Mouse (Mus musculus): ENCODE measurements around the gene Hmx1.

Hmx1 gene

DNA sequence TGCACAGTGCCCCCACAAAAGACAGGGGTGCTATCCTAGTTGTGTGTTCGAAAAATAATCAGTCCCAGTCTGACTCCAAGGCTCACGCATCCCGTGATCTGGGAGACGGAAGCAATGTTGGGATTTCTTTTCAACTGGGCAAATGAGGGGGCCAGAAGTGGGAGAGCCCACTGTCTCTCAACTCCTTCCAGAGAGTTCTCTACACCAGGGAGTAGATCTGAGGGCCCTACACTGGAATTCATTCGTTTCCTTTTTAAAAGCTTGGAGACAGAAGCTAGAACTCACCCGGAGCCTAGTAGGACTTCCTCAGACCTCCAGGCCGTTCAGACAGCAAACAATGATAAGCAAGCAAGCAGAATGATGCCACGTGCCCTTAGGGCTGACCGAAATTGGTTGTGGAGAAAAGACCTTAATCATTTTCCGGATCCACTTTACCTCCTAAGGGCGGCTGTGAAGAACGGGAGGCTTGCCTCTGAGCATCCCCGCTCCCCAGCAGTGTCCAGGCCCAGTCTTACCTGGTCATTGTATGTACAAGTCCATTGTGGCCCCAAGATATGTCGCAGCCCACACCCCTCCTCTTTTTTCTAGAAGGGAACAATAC lies 9.5 kb downstream of the Hmx1 start:
- WGBS, result 4% methylated on average over 14 of the region's 14 CpGs

DNA sequence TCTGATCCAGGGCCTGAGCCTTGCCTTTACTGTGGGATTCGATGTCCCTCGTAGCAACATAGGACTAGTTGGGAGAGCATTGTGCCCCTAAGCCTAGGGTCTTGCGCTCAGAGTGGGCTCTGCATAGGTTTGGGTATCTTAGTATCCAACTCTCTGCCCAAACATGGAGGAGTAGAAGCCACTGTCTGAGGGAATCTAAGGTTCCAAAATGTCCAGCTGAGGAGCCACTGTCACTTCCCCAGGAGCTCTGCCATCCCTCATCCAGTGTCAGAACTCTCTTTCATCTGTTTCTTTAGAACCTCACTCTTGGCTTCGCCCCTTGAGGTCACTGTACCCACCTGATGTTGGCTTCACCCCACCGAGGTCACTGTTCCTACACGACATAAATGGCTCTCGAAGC lies 10.2 kb downstream of the Hmx1 start:
- 5% methylated on average over 7 of the region's 7 CpGs for WGBS

DNA sequence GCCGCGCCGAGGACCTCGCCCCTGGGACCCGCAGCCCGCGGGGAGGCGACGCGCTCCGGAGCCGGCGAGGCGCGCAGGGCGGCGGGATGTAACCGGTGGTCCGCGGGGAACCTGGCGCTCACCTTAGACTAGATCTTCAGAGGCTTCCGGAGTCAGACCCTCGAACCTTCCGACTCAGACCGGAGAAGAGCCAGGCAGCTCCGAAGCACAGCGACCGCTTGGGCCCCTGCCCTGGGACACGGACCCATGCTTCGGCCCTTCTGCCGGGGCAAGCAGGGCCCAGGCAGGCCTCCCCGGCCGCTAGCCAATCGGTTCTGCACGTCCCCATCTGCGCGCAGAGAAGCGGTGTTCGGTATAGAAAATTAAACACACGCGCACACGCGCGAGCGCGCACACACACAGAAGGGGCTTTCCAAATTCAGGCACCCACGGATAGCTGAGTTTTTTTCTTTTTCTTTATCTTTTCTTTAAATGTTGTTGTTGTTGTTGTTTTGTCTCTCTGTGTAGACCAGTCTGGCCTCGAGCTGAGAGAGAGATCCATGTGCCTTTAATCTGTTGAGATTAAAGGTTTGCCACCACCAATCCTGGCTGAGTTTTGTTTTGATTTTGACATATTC lies 10.9 kb downstream of the Hmx1 start:
- WGBS, result 3% methylated on average over 48 of the region's 48 CpGs

DNA sequence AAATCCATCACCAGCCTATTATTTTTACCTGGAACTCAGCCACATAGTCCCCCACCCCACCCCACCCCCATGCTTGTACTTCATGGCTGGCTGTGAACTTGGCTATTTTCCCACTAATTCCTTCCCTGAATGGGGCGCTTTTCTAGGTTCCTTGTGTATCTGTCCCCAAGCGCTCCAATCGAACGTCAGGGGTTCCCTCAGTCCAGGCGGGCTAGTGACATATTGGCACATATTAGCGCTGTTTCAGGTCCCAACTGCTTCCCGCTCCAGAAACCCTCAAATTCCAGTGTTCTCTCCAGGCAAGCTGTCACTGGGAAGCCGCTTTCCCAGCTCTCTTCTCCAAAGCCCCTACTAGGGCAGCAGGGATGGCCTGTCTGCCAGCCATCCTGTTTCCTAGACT lies 12.3 kb downstream of the Hmx1 start:
- 4% methylated on average over 8 of the region's 8 CpGs for WGBS

DNA sequence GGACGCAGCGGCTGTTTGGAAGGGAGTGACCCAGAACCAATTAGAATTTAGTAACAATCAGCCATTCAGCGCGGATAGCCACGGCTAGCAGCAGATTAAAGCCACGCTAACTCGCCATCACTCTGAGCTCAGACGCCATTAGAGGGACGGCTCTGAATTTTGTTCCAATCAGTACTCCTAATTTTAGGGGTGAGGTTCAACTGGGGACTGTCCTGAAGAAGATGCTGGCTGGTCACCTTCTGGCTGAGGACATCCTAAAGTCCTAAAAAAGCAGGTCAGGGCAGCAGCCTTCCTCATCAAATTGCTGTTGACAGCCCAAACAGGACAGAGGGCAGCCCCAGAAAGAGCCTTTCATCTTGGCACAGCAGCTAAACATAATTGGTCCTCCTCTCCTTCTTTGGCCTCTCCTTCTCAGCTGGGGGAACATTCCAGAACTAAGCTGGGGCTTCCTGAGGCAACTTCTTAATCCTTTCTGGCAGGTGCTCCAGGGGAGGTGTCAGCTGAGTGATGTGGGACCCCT lies 18.6 kb downstream of the Hmx1 start:
- 59% methylated on average over 9 of the region's 9 CpGs for WGBS

DNA sequence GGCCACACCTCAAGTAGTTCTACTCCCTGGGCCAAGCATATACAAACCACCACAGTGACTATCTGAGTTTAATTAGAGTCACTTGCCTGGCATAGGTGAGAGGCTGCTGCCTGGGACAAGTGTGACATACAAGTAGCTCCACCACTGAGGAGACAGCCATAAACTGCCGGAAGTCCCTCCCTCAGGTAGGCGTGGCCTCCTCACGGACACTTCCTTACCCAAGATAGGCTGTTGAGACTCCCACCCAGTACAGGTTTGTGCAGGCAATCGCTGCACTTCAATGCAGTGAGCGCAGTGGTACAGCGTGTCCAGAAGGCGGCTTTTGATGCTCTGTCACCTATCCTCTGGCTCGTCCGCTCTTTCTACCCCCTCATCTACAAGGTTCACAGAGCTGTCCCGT lies 22.1 kb downstream of the Hmx1 start:
- 78% methylated on average over 10 of the region's 10 CpGs for WGBS

DNA sequence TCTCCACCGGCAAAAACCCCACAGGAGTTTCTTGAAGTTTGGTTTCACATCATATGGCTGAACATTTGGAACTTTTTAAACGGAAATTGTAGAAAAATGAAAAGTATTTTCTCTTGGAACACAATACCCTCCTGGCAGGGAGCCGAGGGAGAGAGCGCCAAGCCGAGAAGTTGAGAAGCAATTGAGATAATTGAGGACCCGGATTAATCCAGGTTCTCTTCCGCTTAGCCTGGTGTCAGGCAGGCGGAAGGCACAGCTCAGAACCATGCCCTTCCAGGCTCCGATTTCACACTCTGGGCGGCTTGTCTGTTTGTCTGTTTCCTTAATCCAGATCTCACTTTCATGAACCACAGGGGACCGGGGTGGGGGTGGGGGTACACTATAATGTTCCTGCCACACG lies 23.9 kb downstream of the Hmx1 start:
- WGBS, result 15% methylated on average over 12 of the region's 12 CpGs

DNA sequence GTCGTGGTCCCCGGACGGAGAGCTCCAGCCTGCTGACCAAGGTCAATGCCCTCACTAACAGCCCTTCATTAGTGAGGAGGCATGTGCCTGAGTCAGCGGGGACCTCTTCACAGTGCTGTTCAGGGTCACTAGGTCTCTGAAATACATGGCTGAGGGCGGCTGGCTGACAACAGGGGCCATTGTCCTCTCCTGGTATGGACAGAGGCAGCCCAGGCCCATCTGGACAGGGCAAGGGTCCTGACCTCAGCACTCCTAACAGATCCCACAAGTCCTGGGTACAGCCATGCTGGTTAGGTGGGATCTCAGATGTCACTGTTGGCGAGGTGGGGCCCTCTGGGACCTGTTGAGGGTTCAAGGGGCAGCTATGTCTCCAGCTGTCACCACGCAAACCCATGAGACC lies 28.8 kb downstream of the Hmx1 start:
- 79% methylated on average over 7 of the region's 7 CpGs for WGBS

DNA sequence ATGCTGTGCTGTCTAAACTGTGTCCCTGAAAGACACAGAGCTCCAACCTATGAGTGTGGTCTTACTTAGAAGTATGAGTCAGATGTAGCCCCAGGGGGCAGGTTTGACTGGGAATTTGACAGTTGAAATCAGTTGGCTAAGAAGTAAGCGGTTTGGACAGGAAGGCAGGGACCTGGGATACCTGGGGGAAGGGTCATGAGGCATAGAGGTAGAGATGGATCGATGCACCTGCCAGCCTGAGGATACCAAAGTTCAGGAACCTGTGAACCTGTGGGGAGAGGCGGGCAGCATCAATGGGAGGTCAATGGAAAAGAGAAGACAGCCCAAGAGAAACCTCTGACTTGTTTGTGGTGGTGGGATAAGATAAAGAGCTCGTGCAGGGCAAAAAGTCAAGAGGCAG lies 32.7 kb downstream of the Hmx1 start:
- 85% methylated on average over 4 of the region's 4 CpGs for WGBS

DNA sequence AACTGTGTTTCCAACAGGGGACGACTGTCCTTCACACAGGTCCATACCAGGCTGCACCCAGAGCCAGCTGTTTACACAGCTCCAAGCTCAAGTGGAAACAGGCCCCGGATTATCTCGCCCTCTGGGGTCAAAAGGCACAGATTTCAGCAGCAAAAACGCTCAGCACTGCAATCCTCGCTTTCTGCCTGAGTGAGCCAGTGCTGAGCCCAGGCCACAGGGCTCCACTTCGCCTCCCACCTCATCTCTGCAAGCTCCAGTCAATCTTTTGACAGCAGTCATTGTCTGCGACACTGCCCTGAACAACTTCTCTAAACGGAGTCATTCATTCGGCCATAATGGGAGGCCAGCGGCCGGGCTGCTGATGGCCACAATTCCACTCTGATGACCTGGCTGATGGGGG lies 36.3 kb downstream of the Hmx1 start:
- WGBS, result 52% methylated on average over 11 of the region's 11 CpGs

DNA sequence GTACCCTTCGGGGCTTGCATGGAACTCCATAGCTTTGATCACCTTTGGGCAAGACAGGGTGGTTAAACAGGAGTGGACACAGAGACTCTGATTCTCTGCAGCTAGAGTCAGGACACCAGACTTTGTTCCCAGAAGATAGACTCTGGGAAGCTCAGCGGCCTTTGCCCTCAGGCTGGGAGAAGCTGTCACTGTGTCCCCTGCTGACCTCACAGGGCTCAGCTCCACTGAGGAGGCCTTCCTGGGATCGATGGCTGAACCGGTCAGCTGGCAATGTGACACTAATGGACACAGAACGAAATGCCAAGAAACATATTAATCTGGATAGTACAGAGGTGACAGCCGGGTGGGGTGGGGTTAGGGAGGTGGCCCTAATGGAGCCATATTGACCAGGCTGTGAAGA lies 39.0 kb downstream of the Hmx1 start:
- WGBS, result 92% methylated on average over 6 of the region's 6 CpGs

DNA sequence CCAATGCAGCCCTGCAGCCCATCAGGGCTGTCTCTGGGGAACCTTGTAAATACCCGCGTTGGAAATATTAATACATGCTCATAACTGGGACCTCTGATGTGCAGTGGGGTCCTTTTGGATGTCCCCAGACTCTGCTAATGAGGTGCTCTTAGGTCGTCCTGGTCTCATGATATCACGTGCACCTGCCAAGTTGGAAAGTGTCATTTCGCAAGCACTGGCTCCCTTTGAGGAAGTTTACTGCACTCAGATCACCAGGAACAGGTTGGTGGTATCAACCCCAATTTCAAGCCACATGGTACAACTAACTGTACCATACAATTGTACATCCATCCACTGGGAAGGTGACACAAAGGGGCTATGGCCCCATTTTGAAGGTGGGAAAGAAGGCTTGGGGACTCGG lies 39.5 kb downstream of the Hmx1 start:
- 91% methylated on average over 6 of the region's 6 CpGs for WGBS

DNA sequence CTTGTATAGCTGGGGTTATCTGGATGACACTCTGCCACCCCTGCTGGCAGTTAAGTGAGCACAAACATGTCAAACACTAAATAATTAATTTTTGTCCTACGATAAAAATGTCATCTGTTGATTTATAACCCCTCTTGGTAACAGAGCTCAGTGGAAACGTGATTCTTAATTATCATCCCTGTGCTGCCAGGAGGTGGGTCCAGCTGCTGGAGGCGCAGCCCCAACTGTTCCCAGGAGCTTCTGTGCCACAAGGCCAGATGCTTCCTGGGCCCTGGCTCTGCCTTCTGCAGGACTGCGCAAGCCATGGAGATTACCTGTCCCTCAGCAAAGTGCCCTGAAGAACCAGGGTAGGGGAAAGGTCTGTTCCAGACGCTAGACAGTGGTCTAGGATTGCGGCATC lies 43.2 kb downstream of the Hmx1 start:
- 86% methylated on average over 6 of the region's 6 CpGs for WGBS

DNA sequence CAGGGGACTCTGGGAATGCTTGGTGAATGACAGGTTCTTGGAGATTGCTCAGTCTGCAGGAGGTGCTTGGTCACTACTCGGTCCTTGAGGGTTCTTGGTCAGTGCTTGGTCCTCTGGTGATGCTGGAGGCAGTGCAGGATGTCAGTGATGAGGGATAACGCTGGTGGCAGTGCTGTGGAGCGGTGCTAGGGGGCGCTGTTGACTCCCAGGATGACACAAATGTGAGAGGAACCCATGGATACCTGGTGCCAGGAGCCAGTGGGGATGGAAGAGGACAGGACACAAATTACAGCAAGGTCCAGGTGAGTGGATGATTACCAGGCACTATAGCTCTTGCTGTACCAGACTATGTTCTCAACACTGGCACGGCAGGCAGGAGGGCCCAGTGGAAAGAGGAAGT lies 45.1 kb downstream of the Hmx1 start:
- 50% methylated on average over 5 of the region's 5 CpGs for WGBS

DNA sequence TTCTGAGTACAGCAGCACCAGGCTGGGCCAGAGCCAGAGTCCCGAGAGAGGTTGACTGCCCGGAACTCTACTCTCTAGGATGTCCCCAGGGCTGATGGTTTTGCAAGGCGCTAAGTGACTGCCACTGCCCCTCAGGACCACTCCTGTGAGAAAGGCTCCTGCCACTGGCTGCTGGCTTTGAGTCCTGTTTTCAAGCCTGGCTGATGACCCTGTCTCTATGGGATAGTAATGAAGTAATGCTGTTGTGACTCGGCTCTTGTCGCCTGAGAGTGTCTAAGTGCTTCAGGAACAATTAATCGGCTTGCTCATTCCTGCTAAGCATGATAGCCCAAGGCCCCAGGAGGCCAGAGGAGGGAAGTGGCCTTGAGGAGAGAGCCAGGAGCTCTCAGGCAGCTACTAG lies 45.8 kb downstream of the Hmx1 start:
- 66% methylated on average over 6 of the region's 6 CpGs for WGBS

DNA sequence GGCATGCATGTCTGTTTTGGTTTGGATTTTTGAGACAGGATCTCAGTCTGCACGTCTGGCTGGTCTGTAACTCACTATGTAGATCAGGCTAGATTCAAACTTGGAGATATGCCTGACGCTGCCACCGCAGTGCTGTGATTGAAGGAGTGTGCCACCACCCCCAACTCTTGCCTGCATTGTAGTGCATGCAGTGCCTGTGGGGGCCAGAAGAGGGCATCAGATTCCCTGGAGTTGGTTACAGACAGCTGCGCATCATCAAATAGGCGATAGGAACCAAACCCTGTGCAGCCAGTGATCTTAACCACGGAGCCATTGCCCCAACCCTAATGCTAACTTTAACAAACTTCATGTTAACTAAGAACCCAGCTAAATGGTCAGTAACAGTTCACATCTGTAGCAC lies 49.9 kb downstream of the Hmx1 start:
- 87% methylated on average over 6 of the region's 6 CpGs for WGBS

DNA sequence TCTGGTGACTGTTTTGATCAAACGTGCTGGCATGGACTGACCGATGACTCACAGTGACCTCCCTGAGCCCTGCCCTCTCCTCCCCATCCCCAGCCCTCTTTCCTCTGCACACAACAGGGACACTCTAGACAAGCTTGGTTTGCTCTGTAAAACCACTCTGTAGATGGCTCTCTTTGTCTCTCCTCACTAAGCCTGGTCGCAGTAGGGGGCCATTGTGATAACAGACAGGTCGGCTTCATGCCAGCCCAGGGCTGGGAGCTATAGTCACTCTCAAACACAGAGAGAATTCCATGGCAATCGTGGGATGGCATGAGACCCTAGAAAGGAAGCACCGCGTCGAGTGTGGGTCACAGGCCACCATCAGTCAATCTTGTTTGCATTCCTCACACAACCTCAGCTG lies 51.6 kb downstream of the Hmx1 start:
- WGBS, result 68% methylated on average over 8 of the region's 8 CpGs

DNA sequence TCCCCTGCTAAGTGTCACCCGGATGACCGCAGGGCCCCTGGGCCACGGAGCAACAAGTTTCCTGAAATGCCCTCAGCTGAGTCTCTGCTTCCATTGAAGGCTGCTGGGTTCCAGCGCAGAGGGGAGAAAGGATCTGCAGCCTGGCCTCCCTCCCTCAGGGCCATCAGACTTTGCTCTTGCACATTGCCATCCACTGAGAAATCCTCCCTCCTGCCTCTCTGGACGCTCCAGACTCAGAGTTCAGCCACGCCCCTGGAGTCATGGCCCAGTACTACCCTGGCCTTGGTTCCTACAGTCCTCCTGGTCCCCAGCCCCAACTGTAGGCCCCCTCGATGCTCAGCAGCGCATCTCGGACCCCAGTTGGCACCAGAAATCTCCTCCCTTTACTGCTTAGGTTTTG lies 52.5 kb downstream of the Hmx1 start:
- 81% methylated on average over 9 of the region's 9 CpGs for WGBS

DNA sequence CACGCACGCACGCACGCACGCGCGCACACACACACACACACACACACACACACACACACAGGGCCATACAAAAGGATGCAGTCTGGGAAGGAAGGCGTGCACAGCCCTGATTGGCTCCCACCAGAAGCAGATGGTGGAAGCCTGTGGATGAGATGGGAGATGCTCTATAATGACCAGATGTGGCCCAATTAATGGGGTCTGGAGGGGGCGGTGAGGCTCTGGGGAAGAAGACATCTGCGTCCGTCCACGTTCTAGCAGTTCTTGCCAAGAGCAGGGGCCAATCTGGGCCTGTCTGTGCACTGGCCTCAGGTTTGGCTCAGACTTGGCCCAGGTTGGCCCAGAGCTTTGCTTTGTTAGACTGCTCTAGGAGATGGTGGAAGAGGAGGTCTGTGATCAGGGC lies 55.8 kb downstream of the Hmx1 start:
- 91% methylated on average over 12 of the region's 12 CpGs for WGBS

DNA sequence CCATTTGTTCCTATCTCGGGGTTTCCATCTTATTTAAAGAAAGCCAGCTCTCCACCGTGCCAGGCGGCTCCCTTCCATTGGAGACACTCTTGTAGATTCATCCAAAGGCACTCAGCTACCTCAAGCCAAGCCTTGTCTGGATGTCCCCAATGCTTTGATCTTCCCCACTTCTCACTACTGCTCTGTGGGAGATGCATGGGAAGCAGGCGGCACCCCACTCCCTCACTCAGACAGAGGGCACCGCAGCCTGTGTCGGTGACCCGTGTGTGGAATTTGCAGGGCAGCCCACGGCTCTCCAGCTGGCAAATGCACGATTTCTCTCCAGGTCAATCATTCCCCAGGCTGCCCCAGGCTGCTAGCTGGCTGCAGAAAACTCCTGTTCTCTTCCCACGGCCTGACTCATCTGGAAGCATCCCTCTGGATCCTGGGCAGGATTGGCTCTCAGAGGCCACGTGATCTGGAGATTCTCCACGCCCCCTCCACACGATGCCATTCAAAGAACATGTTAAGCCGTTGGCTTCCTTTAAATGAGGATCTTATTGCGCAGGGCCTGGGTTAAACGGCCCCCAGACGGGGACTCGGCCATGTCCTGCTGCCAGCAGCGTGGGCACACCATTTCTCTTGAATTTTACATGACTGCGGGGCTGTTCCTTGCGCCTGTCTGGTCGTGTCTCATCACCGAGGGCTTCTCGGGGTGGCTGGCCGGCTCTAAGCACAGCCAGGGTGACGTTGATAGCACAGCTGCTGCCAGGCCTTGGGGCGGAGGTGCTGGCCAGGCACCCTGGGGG lies 58.9 kb downstream of the Hmx1 start:
- 14% methylated on average over 27 of the region's 27 CpGs for WGBS

All from cerebral cortex, adult 2 months (tissue).